Mouse (Mus musculus): ENCODE results near the gene Slc2a4. TPM values are rescaled to one million over a fixed set of nuclear protein-coding genes. Genes with fewer than 3 reads are reported as not detected.
A peak's percentile ranks its signal among the peaks of the same experiment; 100 is the strongest.

Slc2a4 gene
- polyA plus RNA-seq (2015; fragmentation: Nextera tagmentation; extraction: Ambion mirVana): 4.7 and 5.8 TPM in 2 replicates

DNA sequence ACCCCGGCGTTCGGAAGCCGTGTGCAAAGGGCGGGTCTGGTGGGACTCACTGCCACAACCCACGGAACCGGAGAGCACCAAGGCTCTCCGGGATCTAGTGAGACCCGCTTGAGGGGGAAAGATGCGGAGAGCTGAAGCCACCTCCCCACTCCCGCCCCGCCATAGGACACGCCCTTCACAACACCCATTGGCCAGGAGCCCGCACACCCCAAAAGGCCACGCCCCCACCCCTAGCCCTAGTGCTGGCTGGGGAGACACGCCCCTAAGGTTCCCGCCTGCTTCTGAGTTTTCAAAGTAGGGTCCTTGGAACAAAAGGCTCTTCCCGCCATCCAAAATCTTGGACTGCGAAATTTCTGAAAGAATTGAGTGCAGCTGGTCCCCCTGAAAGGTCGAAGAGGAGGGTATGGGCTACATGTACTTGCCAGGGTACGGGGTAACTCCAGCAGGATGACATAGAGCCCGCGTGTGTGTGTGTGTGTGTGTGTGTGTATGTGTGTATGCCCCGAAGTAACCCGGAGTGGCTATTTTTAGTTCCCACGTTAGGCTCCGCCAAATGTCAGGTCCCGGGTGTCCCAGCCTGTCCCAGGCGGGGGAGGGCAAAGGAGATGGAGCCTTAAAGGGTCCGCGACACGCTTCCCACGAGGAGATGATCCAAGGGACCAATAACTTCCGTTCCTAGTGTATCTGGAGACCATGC, at the start of gene Slc2a4:
Slc2a4 (minus strand) TSS at position 123 of the 697 bp plus-strand sequence.
- Histone ChIP-seq H3K9me3 (ENCODE audit: control insufficient read depth, low read length) (no peaks in the 10 kb centered on the region), H3K27ac (ENCODE audit: low read depth, low read length) (0 out of 2 replicates have a peak within 1 kb of the TSS, but pooled peaks have one; percentile 34), H3K27me3 (replicated peaks; ENCODE audit: control insufficient read depth, insufficient read depth, low read length) (peaks cover 3% of the 10 kb centered on the region), H3K36me3 (ENCODE audit: control insufficient read depth, insufficient read depth, low read length) (no peaks in the 10 kb centered on the region), H3K4me3 (ENCODE audit: low read length) (peak within 1 kb of the TSS; percentile 50), H3K9ac (ENCODE audit: low read depth, low read length) (peak within 1 kb of the TSS; percentile 59), H3K4me1 (ENCODE audit: control insufficient read depth, insufficient read depth, low read depth, low read length) (peaks cover 8% of the 10 kb centered on the region), H3K4me2 (ENCODE audit: low read length) (peak within 1 kb of the TSS; percentile 65)
- 0% methylated on average over 34 of the region's 34 CpGs for WGBS
- peak; percentile 92 for ATAC-seq

- Histone ChIP-seq H3K27me3 (replicated peaks; ENCODE audit: control insufficient read depth, insufficient read depth, low read length) (no peaks in the 10 kb centered on the region), H3K27ac (ENCODE audit: low read depth, low read length) (peak overlapping the region; percentile 96), H3K36me3 (ENCODE audit: control insufficient read depth, insufficient read depth, low read length) (peaks cover 28% of the 10 kb centered on the region), H3K9me3 (ENCODE audit: control insufficient read depth, low read length) (no peaks in the 10 kb centered on the region), H3K4me2 (ENCODE audit: low read length) (peak overlapping the region; percentile 76), H3K9ac (ENCODE audit: low read depth, low read length) (peak overlapping the region; percentile 94), H3K4me3 (ENCODE audit: low read length) (peak overlapping the region; percentile 92), H3K4me1 (ENCODE audit: control insufficient read depth, insufficient read depth, low read depth, low read length) (peaks cover 28% of the 10 kb centered on the region)
- WGBS: under 1% methylated on average over 22 of the region's 44 CpGs
- peak; percentile 7; the same call in 1 of the 2 replicates for ATAC-seq
Observed at GRCm38 (mm10) chr11:69997070-69997509, 49.1 kb upstream of the Slc2a4 start.

DNA sequence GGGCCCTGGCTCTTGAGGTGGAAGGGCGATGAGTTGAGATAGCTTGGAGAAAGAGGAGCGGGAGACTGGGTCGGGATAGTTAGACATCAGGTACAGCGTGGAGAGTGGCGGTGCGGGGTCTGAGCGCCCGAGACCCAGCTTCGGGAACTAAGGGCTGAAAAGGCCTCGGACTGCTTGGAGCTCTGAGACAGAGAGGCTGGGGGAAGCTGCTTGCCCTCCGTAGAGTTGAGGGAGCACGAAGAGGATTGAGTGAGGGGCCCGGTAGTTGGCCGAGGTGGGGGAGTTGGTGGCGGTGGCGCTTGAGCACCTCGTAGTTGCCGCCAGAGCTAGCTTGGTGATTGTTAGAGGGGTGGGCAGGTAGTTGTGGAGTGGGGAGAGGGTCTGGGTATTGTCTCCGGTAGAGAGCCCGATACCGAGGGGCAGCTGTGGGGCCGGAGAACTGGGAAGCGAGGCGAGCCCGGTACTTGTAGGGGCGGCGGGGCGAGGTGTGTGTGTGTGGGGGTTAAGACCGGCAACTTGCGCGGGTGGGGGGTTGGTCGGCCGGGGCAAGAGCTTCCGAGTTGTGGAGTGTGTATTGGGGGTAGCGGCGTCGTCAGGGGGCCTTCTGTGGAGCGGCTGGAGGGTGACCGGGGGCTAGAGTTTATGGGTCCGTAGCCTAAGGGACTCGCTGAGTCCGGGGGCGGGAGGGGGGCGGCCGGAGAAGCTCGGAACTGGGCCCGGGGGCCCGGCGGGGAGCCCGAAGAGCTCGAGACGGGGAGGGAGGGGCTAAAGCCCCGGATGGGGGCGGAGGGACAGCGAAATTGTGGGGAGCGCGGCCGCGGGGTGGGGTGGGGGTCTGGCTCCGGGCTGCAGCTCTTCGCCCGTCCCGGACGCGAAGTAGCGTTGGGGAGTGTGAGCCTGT, 48.4 kb upstream of the Slc2a4 start:
- peaks cover 22% of the 10 kb centered on the region for H3K4me1 ChIP-seq (ENCODE audit: control insufficient read depth, insufficient read depth, low read depth, low read length)
- ATAC-seq: 0 out of 2 replicates have a peak, but pooled peaks have one; percentile 0
- WGBS: under 1% methylated on average over 55 of the region's 66 CpGs
- H3K36me3 ChIP-seq (ENCODE audit: control insufficient read depth, insufficient read depth, low read length): peaks cover 28% of the 10 kb centered on the region
- H3K4me3 ChIP-seq (ENCODE audit: low read length): peak overlapping the region; percentile 92
- H3K4me2 ChIP-seq (ENCODE audit: low read length): peak overlapping the region; percentile 76
- no peaks in the 10 kb centered on the region for H3K9me3 ChIP-seq (ENCODE audit: control insufficient read depth, low read length)
- H3K9ac ChIP-seq (ENCODE audit: low read depth, low read length): peak overlapping the region; percentile 94
- H3K27ac ChIP-seq (ENCODE audit: low read depth, low read length): peak overlapping the region; percentile 96
- no peaks in the 10 kb centered on the region for H3K27me3 ChIP-seq (replicated peaks; ENCODE audit: control insufficient read depth, insufficient read depth, low read length)

- no peaks in the 10 kb centered on the region for H3K27me3 ChIP-seq (replicated peaks; ENCODE audit: control insufficient read depth, insufficient read depth, low read length)
- peak; percentile 85 for ATAC-seq
- H3K27ac ChIP-seq (ENCODE audit: low read depth, low read length): peak within 1 kb of the TSS; percentile 96
- H3K9ac ChIP-seq (ENCODE audit: low read depth, low read length): peak within 1 kb of the TSS; percentile 94
- H3K4me2 ChIP-seq (ENCODE audit: low read length): peak within 1 kb of the TSS; percentile 76
- peaks cover 28% of the 10 kb centered on the region for H3K36me3 ChIP-seq (ENCODE audit: control insufficient read depth, insufficient read depth, low read length)
- peak within 1 kb of the TSS; percentile 92 for H3K4me3 ChIP-seq (ENCODE audit: low read length)
- H3K4me1 ChIP-seq (ENCODE audit: control insufficient read depth, insufficient read depth, low read depth, low read length): peaks cover 21% of the 10 kb centered on the region
- no peaks in the 10 kb centered on the region for H3K9me3 ChIP-seq (ENCODE audit: control insufficient read depth, low read length)
- WGBS: under 1% methylated on average over 36 of the region's 36 CpGs
Observed at GRCm38 (mm10) chr11:69995391-69995960, 47.5 kb upstream of the Slc2a4 start, which contains the start of gene Phf23. Gene Phf23 (plus strand): TSS chr11:69995777.

- no peak for ATAC-seq
- H3K4me3 ChIP-seq (ENCODE audit: low read length): no peak overlapping the region
- WGBS: 87% methylated on average over 11 of the region's 11 CpGs
- no peak overlapping the region for H3K4me2 ChIP-seq (ENCODE audit: low read length)
- no peak overlapping the region for H3K27ac ChIP-seq (ENCODE audit: low read depth, low read length)
- no peaks in the 10 kb centered on the region for H3K27me3 ChIP-seq (replicated peaks; ENCODE audit: control insufficient read depth, insufficient read depth, low read length)
- H3K36me3 ChIP-seq (ENCODE audit: control insufficient read depth, insufficient read depth, low read length): peaks cover 32% of the 10 kb centered on the region
- H3K9me3 ChIP-seq (ENCODE audit: control insufficient read depth, low read length): no peaks in the 10 kb centered on the region
- H3K9ac ChIP-seq (ENCODE audit: low read depth, low read length): no peak overlapping the region
- peaks cover 22% of the 10 kb centered on the region for H3K4me1 ChIP-seq (ENCODE audit: control insufficient read depth, insufficient read depth, low read depth, low read length)
Observed at GRCm38 (mm10) chr11:69994401-69995090, 46.6 kb upstream of the Slc2a4 start.

- Histone ChIP-seq H3K27ac (ENCODE audit: low read depth, low read length) (no peak overlapping the region), H3K4me2 (ENCODE audit: low read length) (peak overlapping the region; percentile 89), H3K27me3 (replicated peaks; ENCODE audit: control insufficient read depth, insufficient read depth, low read length) (no peaks in the 10 kb centered on the region), H3K4me3 (ENCODE audit: low read length) (no peak overlapping the region), H3K9me3 (ENCODE audit: control insufficient read depth, low read length) (no peaks in the 10 kb centered on the region), H3K9ac (ENCODE audit: low read depth, low read length) (no peak overlapping the region; the same call in 1 of the 2 replicates), H3K36me3 (ENCODE audit: control insufficient read depth, insufficient read depth, low read length) (peaks cover 31% of the 10 kb centered on the region), H3K4me1 (ENCODE audit: control insufficient read depth, insufficient read depth, low read depth, low read length) (peaks cover 19% of the 10 kb centered on the region)
- 91% methylated on average over 3 of the region's 3 CpGs for WGBS
- no peak for ATAC-seq
Observed at GRCm38 (mm10) chr11:69992932-69993331, 44.9 kb upstream of the Slc2a4 start.

GRCm38 (mm10) chr11:69992396-69992795, 44.4 kb upstream of the Slc2a4 start:
- H3K4me1 ChIP-seq (ENCODE audit: control insufficient read depth, insufficient read depth, low read depth, low read length): peaks cover 14% of the 10 kb centered on the region
- no peak overlapping the region for H3K27ac ChIP-seq (ENCODE audit: low read depth, low read length)
- H3K27me3 ChIP-seq (replicated peaks; ENCODE audit: control insufficient read depth, insufficient read depth, low read length): no peaks in the 10 kb centered on the region
- H3K4me3 ChIP-seq (ENCODE audit: low read length): peak overlapping the region; percentile 83
- peak overlapping the region; percentile 89 for H3K4me2 ChIP-seq (ENCODE audit: low read length)
- no peak for ATAC-seq
- H3K9me3 ChIP-seq (ENCODE audit: control insufficient read depth, low read length): no peaks in the 10 kb centered on the region
- WGBS: 81% methylated on average over 10 of the region's 10 CpGs
- peaks cover 34% of the 10 kb centered on the region for H3K36me3 ChIP-seq (ENCODE audit: control insufficient read depth, insufficient read depth, low read length)
- H3K9ac ChIP-seq (ENCODE audit: low read depth, low read length): peak overlapping the region; percentile 50

DNA sequence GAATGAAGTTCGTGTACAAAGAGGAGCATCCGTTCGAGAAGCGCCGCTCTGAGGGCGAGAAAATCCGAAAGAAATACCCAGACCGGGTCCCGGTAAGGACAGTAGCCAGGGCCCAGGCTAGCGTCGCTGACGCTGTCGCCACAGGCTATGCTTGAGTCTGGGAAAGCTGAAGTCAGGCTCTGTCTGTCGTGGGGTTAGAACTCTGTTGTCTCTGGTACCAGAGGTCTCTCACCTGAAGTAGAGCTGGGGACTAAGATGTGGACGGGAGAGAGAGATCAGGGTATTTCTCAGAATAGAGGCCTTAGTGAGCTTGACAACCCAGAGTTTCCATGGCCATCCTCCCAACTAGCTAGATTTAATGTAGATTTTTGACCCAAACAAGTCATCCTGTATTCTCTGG, 43.7 kb upstream of the Slc2a4 start:
- WGBS: 2% methylated on average over 15 of the region's 15 CpGs
- peak overlapping the region; percentile 95 for H3K9ac ChIP-seq (ENCODE audit: low read depth, low read length)
- H3K36me3 ChIP-seq (ENCODE audit: control insufficient read depth, insufficient read depth, low read length): peaks cover 35% of the 10 kb centered on the region
- H3K27me3 ChIP-seq (replicated peaks; ENCODE audit: control insufficient read depth, insufficient read depth, low read length): no peaks in the 10 kb centered on the region
- ATAC-seq: peak; percentile 24
- peak overlapping the region; percentile 83 for H3K4me3 ChIP-seq (ENCODE audit: low read length)
- H3K4me1 ChIP-seq (ENCODE audit: control insufficient read depth, insufficient read depth, low read depth, low read length): peaks cover 12% of the 10 kb centered on the region
- no peaks in the 10 kb centered on the region for H3K9me3 ChIP-seq (ENCODE audit: control insufficient read depth, low read length)
- peak overlapping the region; percentile 96 for H3K27ac ChIP-seq (ENCODE audit: low read depth, low read length)
- H3K4me2 ChIP-seq (ENCODE audit: low read length): peak overlapping the region; percentile 89

Measured in hindbrain, embryonic 16.5 days (tissue).